Mouse (Mus musculus) mouse embryonic stem cell (cell line): ENCODE data around the gene Gm10354.
"Not testable (repeated sequence)": the region's sequence is repeated elsewhere in the genome, so short reads cannot be mapped to it uniquely, and the experiment has no call there.

ENCODE experiments used
- in situ Hi-C, 2 experiments: fragments of 300-500 bp; cut with MboI; formaldehyde crosslinking; loops; 1 replicate in 1 of 2; 3 replicates in 1 of 2; pipeline ENCODE4 v1.14.3; 2019 to 2020; ENCODE audit warnings: low sequenced_read_pairs in 2 of 2, low pct_unique_long_range_greater_than_20kb in 1 of 2, mixed read lengths in 1 of 2; ENCODE audit not compliant: unreplicated experiment in 1 of 2

The Gm10354 gene

GRCm38 (mm10) chr5:14963821-14964220 lies 14.9 kb downstream of the Gm10354 start:
- in situ Hi-C loops, result not testable (repeated sequence)

GRCm38 (mm10) chr5:14961502-14961901 lies 17.2 kb downstream of the Gm10354 start:
- in situ Hi-C loops, result not testable (repeated sequence)

- in situ Hi-C loops, result not testable (repeated sequence)
These were observed 22.6 kb downstream of the Gm10354 start for GRCm38 (mm10) chr5:14955928-14956706.

GRCm38 (mm10) chr5:14953587-14953986 lies 25.1 kb downstream of the Gm10354 start:
- in situ Hi-C loops, result not testable (repeated sequence)

GRCm38 (mm10) chr5:14952749-14953148 lies 26.0 kb downstream of the Gm10354 start:
- in situ Hi-C loops, result not testable (repeated sequence)

- in situ Hi-C loops, result not testable (repeated sequence)
These were observed 26.9 kb downstream of the Gm10354 start for GRCm38 (mm10) chr5:14951822-14952221.

- in situ Hi-C loops, result not testable (repeated sequence)
These were observed 31.1 kb downstream of the Gm10354 start for GRCm38 (mm10) chr5:14947482-14948198.

- in situ Hi-C loops, result not testable (repeated sequence)
These were observed 33.2 kb downstream of the Gm10354 start for GRCm38 (mm10) chr5:14945524-14945923.

- in situ Hi-C loops, result not testable (repeated sequence)
These were observed 37.7 kb downstream of the Gm10354 start for GRCm38 (mm10) chr5:14941043-14941442.

- in situ Hi-C loops, result not testable (repeated sequence)
These were observed 40.4 kb downstream of the Gm10354 start, which contains the start of gene Speer4e for GRCm38 (mm10) chr5:14938329-14938728. TSS of gene Speer4e (minus strand) at chr5:14938429.

- in situ Hi-C loops, result not testable (repeated sequence)
These were observed 45.0 kb downstream of the Gm10354 start for GRCm38 (mm10) chr5:14933721-14934120.

- in situ Hi-C loops, result not testable (repeated sequence)
These were observed 51.7 kb downstream of the Gm10354 start for GRCm38 (mm10) chr5:14927047-14927446.
